Mouse (Mus musculus) hindbrain, embryonic 12.5 days (tissue): ENCODE measurements around the gene Parp9. TPM values are rescaled to one million over a fixed set of nuclear protein-coding genes. Genes with fewer than 3 reads are reported as not detected.
"Not testable (repeated sequence)": the region's sequence is repeated elsewhere in the genome, so short reads cannot be mapped to it uniquely, and the experiment has no call there.

ENCODE experiments used
- ATAC-seq: fragments of 200-750 bp; cut with Nextera tagmentation; 2 replicates; pipeline ENCODE4 v1.8.0; 2017; ENCODE audit warnings: moderate TSS enrichment; ENCODE audit not compliant: low FRiP score
- H3K27ac ChIP-seq: fragments of 300-500 bp; sonication (generic); 2 replicates; pipeline ENCODE4 v1.5.1; 2016; ENCODE audit warnings: mild to moderate bottlenecking
- H3K27me3 ChIP-seq: fragments of 300-500 bp; sonication (generic); 2 replicates; pipeline ENCODE4 v1.6.1; 2016; ENCODE audit warnings: mild to moderate bottlenecking
- H3K36me3 ChIP-seq: fragments of 300-500 bp; sonication (generic); 2 replicates; pipeline ENCODE4 v1.6.1; 2016; ENCODE audit warnings: mild to moderate bottlenecking
- H3K4me1 ChIP-seq: fragments of 300-500 bp; sonication (generic); 2 replicates; pipeline ENCODE4 v1.6.1; 2016
- H3K4me2 ChIP-seq: fragments of 300-500 bp; sonication (generic); replicated peaks from 2 replicates; pipeline ENCODE4 v1.6.1; 2016; ENCODE audit warnings: mild to moderate bottlenecking
- H3K4me3 ChIP-seq: fragments of 300-500 bp; sonication (generic); 2 replicates; pipeline ENCODE4 v1.5.1; 2016; ENCODE audit warnings: mild to moderate bottlenecking
- H3K9ac ChIP-seq: fragments of 300-500 bp; sonication (generic); 2 replicates; pipeline ENCODE4 v1.6.1; 2016; ENCODE audit warnings: mild to moderate bottlenecking, moderate library complexity
- H3K9me3 ChIP-seq: fragments of 300-500 bp; sonication (generic); replicated peaks from 2 replicates; pipeline ENCODE4 v1.6.1; 2016; ENCODE audit warnings: mild to moderate bottlenecking
- WGBS: fragments of 180-500 bp; shearing (Covaris S2); methylation state at CpG from one replicate; pipeline ENCODE4 v1.1.7; 2016; 5-methylcytosine and 5-hydroxymethylcytosine counted together
- polyA plus RNA-seq: library from polyadenylated mRNA; unstranded; fragments of >200 nt; fragmentation: Nextera tagmentation; extraction: Ambion mirVana; gene quantifications from 2 replicates; pipeline ENCODE4 v1.2.1, GENCODE M21; 2016

Gene Parp9
- polyA plus RNA-seq: 2.3 and 2.4 TPM in 2 replicates

DNA sequence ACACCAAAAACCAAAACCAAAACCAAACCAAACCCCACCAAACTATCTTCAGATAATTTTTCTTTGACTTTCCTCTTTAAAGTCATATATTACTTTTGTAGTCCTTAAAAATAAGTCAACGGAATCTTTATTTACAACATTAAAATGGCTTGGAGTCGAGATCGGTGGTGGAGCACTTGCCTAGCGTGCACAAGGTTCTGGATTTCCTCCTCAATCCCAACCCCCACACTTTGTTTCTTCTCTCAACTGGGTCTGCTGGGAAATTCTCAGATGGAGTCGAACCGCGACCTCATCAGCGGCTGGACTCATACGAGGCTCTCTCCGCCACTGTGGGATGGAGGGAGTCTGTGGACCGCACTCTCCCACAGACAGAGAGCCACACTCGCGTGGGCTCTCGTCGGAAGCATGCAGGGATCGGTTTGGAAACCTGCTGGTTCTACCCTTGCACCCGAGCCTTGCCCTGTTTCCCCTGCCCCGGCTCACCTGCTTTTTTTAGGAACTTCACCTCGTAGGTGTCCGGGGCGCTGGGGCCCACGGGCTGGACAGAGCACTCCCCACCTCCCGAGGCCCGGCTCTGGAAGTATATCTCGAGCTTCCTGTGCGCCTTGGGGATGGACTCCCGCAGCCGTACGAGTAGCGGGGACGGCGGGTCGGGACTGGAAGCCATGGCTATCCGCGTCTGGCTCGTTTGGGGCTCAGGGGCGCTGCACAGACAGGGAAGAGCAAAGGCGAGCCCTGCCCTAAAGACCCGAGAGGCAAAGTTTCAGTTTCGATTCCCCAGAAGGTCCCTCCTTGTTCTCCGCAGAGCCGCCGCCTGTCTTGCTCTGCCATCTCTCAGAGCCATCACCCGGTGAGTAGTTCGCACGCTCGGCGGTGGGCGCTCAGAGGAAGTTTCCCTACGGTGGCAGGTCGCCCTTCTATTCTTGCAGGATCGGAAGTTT lies at the start of gene Parp9, which contains the start of gene Dtx3l:
Parp9 (plus strand) TSS at position 260 of the 941 bp plus-strand sequence.
Dtx3l (minus strand) TSS at position 941 of the 941 bp plus-strand sequence.
- ATAC-seq: peak; percentile 35; the same call in 1 of the 2 replicates
- Histone ChIP-seq H3K36me3 (no peaks in the 10 kb centered on the region), H3K4me1 (peaks cover 6% of the 10 kb centered on the region), H3K27ac (no peak within 1 kb of the TSS), H3K9ac (peak within 1 kb of the TSS; percentile 57), H3K4me2 (peak within 1 kb of the TSS; percentile 80), H3K9me3 (no peaks in the 10 kb centered on the region), H3K4me3 (peak within 1 kb of the TSS; percentile 55), H3K27me3 (peaks cover 27% of the 10 kb centered on the region)
- 2% methylated on average over 52 of the region's 52 CpGs for WGBS

- Histone ChIP-seq H3K4me3 (no peak overlapping the region), H3K4me1 (no peaks in the 10 kb centered on the region), H3K27me3 (no peaks in the 10 kb centered on the region), H3K4me2 (no peak overlapping the region), H3K27ac (no peak overlapping the region), H3K36me3 (no peaks in the 10 kb centered on the region), H3K9ac (no peak overlapping the region), H3K9me3 (no peaks in the 10 kb centered on the region)
- 90% methylated on average over 5 of the region's 5 CpGs for WGBS
- ATAC-seq: no peak
Observed at GRCm38 (mm10) chr16:35888910-35889309, 49.4 kb upstream of the Parp9 start.

DNA sequence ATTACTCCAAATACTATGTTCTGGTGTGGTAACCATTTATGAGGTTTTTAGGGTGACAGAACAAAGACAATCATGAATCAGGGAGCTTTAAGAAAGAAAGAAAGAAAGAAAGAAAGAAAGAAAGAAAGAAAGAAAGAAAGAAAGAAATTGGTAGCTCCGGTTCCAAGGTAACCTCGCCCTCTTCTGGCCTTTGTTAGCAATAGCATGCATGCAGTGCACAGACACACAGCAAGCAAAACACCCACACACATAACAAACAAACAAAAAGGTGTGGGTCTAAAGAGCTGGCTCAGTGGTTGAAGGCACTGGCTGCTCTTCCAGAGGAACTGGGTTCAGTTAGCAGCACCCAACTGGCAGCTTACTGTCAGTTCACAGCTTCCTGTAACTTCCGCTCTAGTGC lies 47.6 kb upstream of the Parp9 start:
- 69% methylated on average over 3 of the region's 3 CpGs for WGBS
- no peaks in the 10 kb centered on the region for H3K9me3 ChIP-seq

DNA sequence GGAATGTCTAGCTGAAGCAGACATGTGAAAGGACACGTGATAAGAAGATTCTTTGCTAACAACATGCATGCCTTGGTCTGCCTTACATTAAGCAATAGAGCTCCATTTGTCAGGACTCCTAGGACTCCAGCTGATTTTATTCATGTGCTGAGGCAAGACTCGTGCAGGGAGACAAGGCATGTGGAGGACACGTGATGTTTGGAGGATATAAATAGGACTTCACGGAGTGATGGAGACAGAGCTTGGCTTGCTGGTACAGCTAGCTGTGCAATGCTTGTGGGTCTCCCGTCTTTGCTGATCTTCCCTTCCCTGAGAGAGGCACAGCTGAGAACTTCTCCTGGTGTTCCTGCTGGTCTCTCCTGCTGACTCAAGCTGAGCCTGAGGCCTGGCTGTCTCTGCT lies 46.7 kb upstream of the Parp9 start:
- not testable (repeated sequence) for H3K4me2 ChIP-seq, H3K4me3 ChIP-seq
- 78% methylated on average over 5 of the region's 5 CpGs for WGBS

More for the DNA sequence above, 47.6 kb upstream of the Parp9 start:
- ATAC-seq: no peak
- H3K4me3 ChIP-seq: no peak overlapping the region
- H3K4me1 ChIP-seq: no peaks in the 10 kb centered on the region
- H3K36me3 ChIP-seq: no peaks in the 10 kb centered on the region
- no peak overlapping the region for H3K27ac ChIP-seq
- no peaks in the 10 kb centered on the region for H3K27me3 ChIP-seq
- H3K4me2 ChIP-seq: no peak overlapping the region
- no peak overlapping the region for H3K9ac ChIP-seq

DNA sequence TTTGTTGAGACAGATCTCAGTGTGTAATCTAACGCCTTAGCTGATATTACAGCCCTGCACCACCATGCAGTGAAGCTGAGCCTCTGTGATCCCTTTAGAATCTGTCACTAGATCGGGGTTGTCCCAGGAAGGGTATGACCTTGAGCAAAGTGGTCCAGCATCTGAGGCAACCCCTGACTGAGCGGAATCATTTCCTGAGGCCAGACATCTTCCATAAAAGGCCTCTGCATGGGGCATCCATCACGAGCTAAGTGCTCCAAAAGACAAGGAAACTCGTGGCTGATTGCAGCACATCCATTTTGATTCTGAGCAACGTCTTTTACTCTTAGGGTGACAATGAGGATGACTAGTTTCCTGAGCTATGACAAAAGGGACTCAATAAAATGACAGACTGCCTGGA lies 43.3 kb upstream of the Parp9 start:
- 55% methylated on average over 6 of the region's 6 CpGs for WGBS
- no peak for ATAC-seq

More for the DNA sequence above, 46.7 kb upstream of the Parp9 start:
- H3K36me3 ChIP-seq, H3K9me3 ChIP-seq, ATAC-seq, H3K27me3 ChIP-seq, H3K4me1 ChIP-seq, H3K9ac ChIP-seq, H3K27ac ChIP-seq: not testable (repeated sequence)

GRCm38 (mm10) chr16:35900541-35900940 lies 37.7 kb upstream of the Parp9 start:
- Histone ChIP-seq H3K27ac (no peak overlapping the region), H3K9me3 (0 out of 2 replicates have a peak, but pooled peaks cover 6% of the 10 kb centered on the region), H3K4me3 (no peak overlapping the region), H3K27me3 (no peaks in the 10 kb centered on the region), H3K4me1 (no peaks in the 10 kb centered on the region), H3K36me3 (no peaks in the 10 kb centered on the region), H3K9ac (no peak overlapping the region), H3K4me2 (no peak overlapping the region)
- 86% methylated on average over 3 of the region's 3 CpGs for WGBS
- ATAC-seq: no peak

More for the DNA sequence above, 43.3 kb upstream of the Parp9 start:
- Histone ChIP-seq H3K4me3 (no peak overlapping the region), H3K9me3 (0 out of 2 replicates have a peak, but pooled peaks cover 6% of the 10 kb centered on the region), H3K4me1 (no peaks in the 10 kb centered on the region), H3K27ac (no peak overlapping the region), H3K9ac (no peak overlapping the region), H3K27me3 (no peaks in the 10 kb centered on the region), H3K36me3 (no peaks in the 10 kb centered on the region), H3K4me2 (no peak overlapping the region)

- Histone ChIP-seq H3K36me3 (no peaks in the 10 kb centered on the region), H3K27ac (no peak overlapping the region), H3K4me1 (no peaks in the 10 kb centered on the region), H3K27me3 (no peaks in the 10 kb centered on the region), H3K9me3 (no peaks in the 10 kb centered on the region), H3K4me2 (no peak overlapping the region), H3K4me3 (no peak overlapping the region), H3K9ac (no peak overlapping the region)
- no peak for ATAC-seq
- 86% methylated on average over 6 of the region's 6 CpGs for WGBS
Observed at GRCm38 (mm10) chr16:35903014-35903640, 35.1 kb upstream of the Parp9 start.

DNA sequence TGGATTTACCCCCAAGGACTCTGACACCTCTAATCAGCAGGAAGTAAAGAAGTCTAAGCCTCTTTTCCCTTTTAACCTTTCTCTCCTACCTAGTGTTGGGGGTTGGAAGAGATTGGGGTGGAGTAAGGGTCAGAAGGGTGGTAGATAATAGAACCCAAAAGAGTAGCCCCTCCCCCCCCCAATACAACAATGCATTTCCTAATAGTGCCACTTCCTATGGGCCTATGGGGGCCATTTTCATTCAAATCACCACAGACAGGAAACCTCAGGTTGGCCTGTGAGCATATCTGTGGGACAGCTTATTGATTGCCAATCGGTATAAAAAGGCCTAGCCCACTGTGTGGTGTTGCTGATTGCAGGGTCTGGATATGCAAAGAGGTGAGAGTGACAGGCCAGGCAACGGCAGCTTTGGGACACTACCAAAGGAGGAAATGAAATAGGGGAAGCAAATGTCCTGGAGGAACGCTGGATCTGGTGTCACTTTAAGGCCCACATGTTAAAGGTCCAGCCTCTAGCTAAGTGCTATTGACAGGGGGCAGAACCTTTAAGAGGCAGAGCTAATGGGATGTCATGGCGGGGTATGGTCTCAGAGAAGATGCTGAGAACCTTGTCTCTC lies 34.0 kb upstream of the Parp9 start:
- Histone ChIP-seq H3K9me3 (peaks cover 4% of the 10 kb centered on the region; the same call in 1 of the 2 replicates), H3K4me3 (no peak overlapping the region), H3K4me2 (no peak overlapping the region), H3K36me3 (no peaks in the 10 kb centered on the region), H3K4me1 (no peaks in the 10 kb centered on the region), H3K27me3 (no peaks in the 10 kb centered on the region), H3K9ac (no peak overlapping the region), H3K27ac (no peak overlapping the region)
- ATAC-seq: no peak
- 72% methylated on average over 4 of the region's 4 CpGs for WGBS

GRCm38 (mm10) chr16:35905355-35905754 lies 32.9 kb upstream of the Parp9 start:
- Histone ChIP-seq H3K27ac (no peak overlapping the region), H3K9me3 (peaks cover 4% of the 10 kb centered on the region; the same call in 1 of the 2 replicates), H3K36me3 (no peaks in the 10 kb centered on the region), H3K27me3 (no peaks in the 10 kb centered on the region), H3K9ac (no peak overlapping the region), H3K4me2 (no peak overlapping the region), H3K4me1 (no peaks in the 10 kb centered on the region), H3K4me3 (no peak overlapping the region)
- 77% methylated on average over 3 of the region's 3 CpGs for WGBS
- ATAC-seq: no peak

GRCm38 (mm10) chr16:35905819-35906485 lies 32.3 kb upstream of the Parp9 start:
- H3K9ac ChIP-seq: no peak overlapping the region
- H3K4me1 ChIP-seq: no peaks in the 10 kb centered on the region
- H3K36me3 ChIP-seq: no peaks in the 10 kb centered on the region
- no peaks in the 10 kb centered on the region for H3K27me3 ChIP-seq
- H3K27ac ChIP-seq: no peak overlapping the region
- WGBS: 82% methylated on average over 6 of the region's 6 CpGs
- ATAC-seq: no peak
- H3K4me3 ChIP-seq: no peak overlapping the region
- peaks cover 4% of the 10 kb centered on the region; the same call in 1 of the 2 replicates for H3K9me3 ChIP-seq
- no peak overlapping the region for H3K4me2 ChIP-seq

DNA sequence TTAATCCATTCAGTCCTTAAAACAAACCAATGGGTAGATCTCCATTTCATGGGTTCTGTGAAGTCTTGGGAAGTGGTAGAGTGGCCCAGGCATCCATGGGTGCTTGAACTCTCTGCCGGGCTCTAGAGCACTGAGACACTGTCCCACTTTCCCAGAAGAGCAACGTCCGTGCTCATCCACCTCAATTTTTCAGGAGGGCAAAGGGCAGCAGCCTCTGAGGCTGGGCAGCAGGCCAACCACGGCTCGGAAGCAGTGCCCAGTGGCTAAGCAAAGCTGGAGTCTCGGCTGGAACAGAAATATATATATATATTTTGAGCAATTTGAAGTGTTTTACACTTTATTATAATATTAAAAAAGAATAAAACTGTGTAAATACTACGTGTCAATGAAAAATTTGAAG lies 31.4 kb upstream of the Parp9 start:
- H3K4me1 ChIP-seq: no peaks in the 10 kb centered on the region
- no peaks in the 10 kb centered on the region for H3K27me3 ChIP-seq
- H3K9ac ChIP-seq: no peak overlapping the region
- WGBS: 72% methylated on average over 7 of the region's 7 CpGs
- H3K4me3 ChIP-seq: no peak overlapping the region
- H3K4me2 ChIP-seq: no peak overlapping the region
- peaks cover 4% of the 10 kb centered on the region; the same call in 1 of the 2 replicates for H3K9me3 ChIP-seq
- H3K36me3 ChIP-seq: no peaks in the 10 kb centered on the region
- ATAC-seq: no peak
- no peak overlapping the region for H3K27ac ChIP-seq
